Mouse (Mus musculus): ENCODE measurements around the gene 4930432M17Rik. TPM values are rescaled to one million over a fixed set of nuclear protein-coding genes. Genes with fewer than 3 reads are reported as not detected.

The 4930432M17Rik gene
- not detected for polyA plus RNA-seq (2017; shearing (Covaris generic))

DNA sequence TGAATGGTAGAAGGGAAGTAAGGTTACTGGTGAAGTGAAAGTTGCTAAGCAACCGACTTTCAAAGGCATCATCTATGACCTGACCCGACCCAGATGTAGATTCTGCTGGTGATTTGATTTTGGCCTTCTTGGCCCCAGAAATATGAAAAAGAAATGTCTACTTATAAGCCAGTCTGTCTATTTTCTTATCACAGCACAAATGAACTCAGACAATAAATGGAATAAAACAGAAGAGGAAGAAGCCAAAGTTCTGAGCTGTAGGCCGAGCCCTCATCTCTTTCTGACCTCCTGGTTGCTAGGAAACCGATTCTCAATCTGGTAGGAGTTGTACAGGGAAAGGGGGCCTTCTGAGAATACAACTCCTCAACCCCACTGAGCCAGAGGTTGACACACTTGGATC, at the start of gene 4930432M17Rik:
Gene 4930432M17Rik (plus strand): TSS at position 301 of the 400 bp plus-strand sequence.

DNA sequence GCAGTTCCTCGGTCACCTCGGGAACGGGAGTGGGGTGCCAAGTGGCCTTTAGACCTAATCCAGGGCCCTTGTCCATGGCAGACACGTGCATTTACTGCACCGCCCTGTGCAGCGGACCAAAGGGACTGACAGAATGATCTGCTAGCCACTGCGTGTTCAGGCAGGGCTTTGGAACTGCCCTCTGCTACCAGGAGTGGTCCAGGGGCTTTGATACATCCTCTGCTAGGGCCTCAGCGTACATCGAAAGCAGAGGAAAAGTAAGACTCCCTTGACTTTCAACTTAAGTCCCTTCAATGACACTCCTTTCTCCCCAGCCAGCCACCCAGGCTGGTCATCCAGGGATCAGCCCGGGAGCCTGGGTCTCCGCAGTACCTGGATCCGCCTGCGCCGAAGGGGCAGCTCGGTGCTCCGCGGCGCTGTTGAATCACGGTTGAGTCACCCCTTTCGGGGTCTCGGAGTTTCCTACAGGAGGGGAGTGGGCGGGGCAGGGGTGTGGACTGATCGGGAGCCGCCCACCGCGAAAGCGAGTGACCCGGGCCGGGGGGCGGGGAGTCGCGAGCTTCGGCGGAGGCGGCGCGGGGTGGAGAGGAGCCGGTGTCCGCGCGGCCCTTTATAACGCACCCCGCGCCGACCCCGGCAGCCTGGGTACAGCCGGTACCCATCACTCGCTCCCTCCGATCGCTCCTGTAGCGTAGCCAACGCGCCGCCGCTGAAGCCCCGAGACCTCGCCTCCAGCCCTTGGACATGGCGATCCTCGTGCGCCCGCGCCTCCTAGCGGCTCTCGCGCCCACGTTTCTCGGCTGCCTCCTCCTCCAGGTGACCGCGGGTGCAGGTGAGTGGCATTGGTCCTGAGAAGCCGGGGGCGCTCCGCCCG, 52.6 kb downstream of the 4930432M17Rik start, which contains the start of gene F3:
Gene F3 (plus strand): TSS at position 567 of the 874 bp plus-strand sequence.

Other genes with a start within 250 kb of the 4930432M17Rik start
- 93.8 TPM for gene Cnn3, start 244.3 kb upstream of the 4930432M17Rik start, polyA plus RNA-seq (2017; shearing (Covaris generic))
- not detected for gene Slc44a3, start 138.4 kb upstream of the 4930432M17Rik start, polyA plus RNA-seq (2017; shearing (Covaris generic))
- not detected for gene F3, start 52.8 kb downstream of the 4930432M17Rik start, polyA plus RNA-seq (2017; shearing (Covaris generic))
- gene Abcd3, start 144.5 kb downstream of the 4930432M17Rik start, polyA plus RNA-seq (2017; shearing (Covaris generic)) = 15.7 TPM

Data from naive thymus-derived CD4-positive, alpha-beta T cell, adult 5 months (primary cell).